Mouse (Mus musculus): ENCODE data around the gene Arrdc4. TPM values are rescaled to one million over a fixed set of nuclear protein-coding genes. Genes with fewer than 3 reads are reported as not detected.

The Arrdc4 gene
- total and polyA plus RNA-seq, 3 experiments = not detected

GRCm38 (mm10) chr7:68717988-68718387 is 31.1 kb downstream of the Arrdc4 start:
- H3K9me3 ChIP-seq (replicated peaks; ENCODE audit: insufficient read depth, low read length) = no peaks in the 10 kb centered on the region
- H3K4me3 ChIP-seq (ENCODE audit: control insufficient read depth in 1 of 2, insufficient read depth in 1 of 2, low read depth in 2 of 2, low read length in 2 of 2) = no peak overlapping the region
- H3K4me1 ChIP-seq (ENCODE audit: control insufficient read depth in 1 of 2, insufficient read depth in 2 of 2, low read length in 2 of 2) = no peaks in the 10 kb centered on the region
- H3K79me2 ChIP-seq (ENCODE audit: control insufficient read depth, insufficient read depth, low read length, poor library complexity) = no peaks in the 10 kb centered on the region
- TF ChIP-seq MYB (IDR thresholded peaks at IDR 0.05; ENCODE audit: low read depth, low read length) (no peak), MAZ (IDR thresholded peaks at IDR 0.05; ENCODE audit: low read depth, low read length) (no peak), JUND (IDR thresholded peaks at IDR 0.05; ENCODE audit: low read depth, low read length) (no peak), MAFK (IDR thresholded peaks at IDR 0.05; ENCODE audit: borderline replicate concordance, low read depth, low read length) (no peak), CHD2 (IDR thresholded peaks at IDR 0.05; ENCODE audit: low read length) (no peak), RCOR1 (IDR thresholded peaks at IDR 0.05; ENCODE audit: low read depth, low read length) (no peak), USF1 (IDR thresholded peaks at IDR 0.05; ENCODE audit: low read depth, low read length) (no peak), ELF1 (IDR thresholded peaks at IDR 0.05; ENCODE audit: low read depth, low read length) (no peak), NELFE (IDR thresholded peaks at IDR 0.05; ENCODE audit: low read depth, low read length) (no peak), RAD21 (IDR thresholded peaks at IDR 0.05; ENCODE audit: low read depth, low read length) (no peak), USF2 (IDR thresholded peaks at IDR 0.05; ENCODE audit: borderline replicate concordance in 1 of 2, insufficient read depth in 1 of 2, low read depth in 1 of 2, low read length in 2 of 2) (no peak), TBP (IDR thresholded peaks at IDR 0.05; ENCODE audit: low read depth, low read length) (no peak)
- H3K27me3 ChIP-seq (ENCODE audit: control insufficient read depth in 1 of 2, insufficient read depth in 2 of 2, low read length in 2 of 2) = no peaks in the 10 kb centered on the region
- H3K9ac ChIP-seq (ENCODE audit: control insufficient read depth, low read depth, low read length, poor library complexity, severe bottlenecking) = no peak overlapping the region
- no peak for DNase-seq (ENCODE audit: low read depth, low spot score)
- H3K27ac ChIP-seq (ENCODE audit: control insufficient read depth, low read depth, low read length) = no peak overlapping the region
- H3K36me3 ChIP-seq (ENCODE audit: control insufficient read depth in 1 of 2, insufficient read depth in 2 of 2, low read length in 2 of 2) = no peaks in the 10 kb centered on the region

- TF ChIP-seq MXI1 (IDR thresholded peaks at IDR 0.05; ENCODE audit: low read depth, low read length) (no peak), TCF12 (IDR thresholded peaks at IDR 0.05; ENCODE audit: low read depth, low read length) (no peak), UBTF (IDR thresholded peaks at IDR 0.05; ENCODE audit: borderline replicate concordance, insufficient read depth, low read depth, low read length) (no peak), E2F4 (IDR thresholded peaks at IDR 0.05; ENCODE audit: borderline replicate concordance, low read depth, low read length) (no peak), HCFC1 (IDR thresholded peaks at IDR 0.05; ENCODE audit: low read depth, low read length) (no peak), USF1 (IDR thresholded peaks at IDR 0.05; ENCODE audit: low read depth, low read length) (no peak), EP300 (IDR thresholded peaks at IDR 0.05; ENCODE audit: low read depth in 1 of 2, low read length in 2 of 2) (no peak), POLR2A (IDR thresholded peaks at IDR 0.05; ENCODE audit: control insufficient read depth in 1 of 2, insufficient read depth in 1 of 2, low read depth in 1 of 2, low read length in 2 of 2, poor library complexity in 1 of 2) (no peak), RAD21 (IDR thresholded peaks at IDR 0.05; ENCODE audit: low read depth, low read length) (no peak), ZC3H11A (IDR thresholded peaks at IDR 0.05; ENCODE audit: low read depth, low read length) (no peak), MAZ (IDR thresholded peaks at IDR 0.05; ENCODE audit: low read depth, low read length) (no peak), MAX (IDR thresholded peaks at IDR 0.05; ENCODE audit: low read length) (no peak), JUND (IDR thresholded peaks at IDR 0.05; ENCODE audit: low read depth, low read length) (no peak), SIN3A (IDR thresholded peaks at IDR 0.05; ENCODE audit: low read length) (no peak), ZMIZ1 (IDR thresholded peaks at IDR 0.05; ENCODE audit: low read depth, low read length) (no peak), SMC3 (IDR thresholded peaks at IDR 0.05; ENCODE audit: low read depth, low read length) (no peak), GATA1 (IDR thresholded peaks at IDR 0.05; ENCODE audit: low read depth, low read length) (no peak), TBP (IDR thresholded peaks at IDR 0.05; ENCODE audit: low read depth, low read length) (no peak), CHD1 (IDR thresholded peaks at IDR 0.05; ENCODE audit: low read depth, low read length) (no peak), BHLHE40 (IDR thresholded peaks at IDR 0.05; ENCODE audit: borderline replicate concordance, low read depth, low read length) (no peak)
These were observed 31.5 kb downstream of the Arrdc4 start for GRCm38 (mm10) chr7:68717498-68717897.

More at GRCm38 (mm10) chr7:68717498-68717897, 31.5 kb downstream of the Arrdc4 start:
- H3K9ac ChIP-seq (ENCODE audit: control insufficient read depth, low read depth, low read length, poor library complexity, severe bottlenecking) = no peak overlapping the region
- H3K36me3 ChIP-seq (ENCODE audit: control insufficient read depth in 1 of 2, insufficient read depth in 2 of 2, low read length in 2 of 2) = no peaks in the 10 kb centered on the region
- H3K27me3 ChIP-seq (ENCODE audit: control insufficient read depth in 1 of 2, insufficient read depth in 2 of 2, low read length in 2 of 2) = no peaks in the 10 kb centered on the region
- H3K79me2 ChIP-seq (ENCODE audit: control insufficient read depth, insufficient read depth, low read length, poor library complexity) = no peaks in the 10 kb centered on the region
- H3K4me1 ChIP-seq (ENCODE audit: control insufficient read depth in 1 of 2, insufficient read depth in 2 of 2, low read length in 2 of 2) = no peaks in the 10 kb centered on the region
- H3K9me3 ChIP-seq (replicated peaks; ENCODE audit: insufficient read depth, low read length) = no peaks in the 10 kb centered on the region
- DNase-seq (ENCODE audit: low read depth, low spot score) = no peak
- H3K27ac ChIP-seq (ENCODE audit: control insufficient read depth, low read depth, low read length) = no peak overlapping the region
- no peak overlapping the region for H3K4me3 ChIP-seq (ENCODE audit: control insufficient read depth in 1 of 2, insufficient read depth in 1 of 2, low read depth in 2 of 2, low read length in 2 of 2)
